Mouse (Mus musculus) lung, adult 18-20 months (tissue): ENCODE data around the gene Megf11.

Experiments
- DNase-seq, 2 experiments: peaks; one replicate each; pipeline ENCODE4 v3.0.0; 2022; ENCODE audit warnings: mixed read lengths in 2 of 2

Megf11 gene

GRCm38 (mm10) chr9:64528061-64528460 is 142.6 kb downstream of the Megf11 start:
- DNase-seq: no peak

GRCm38 (mm10) chr9:64528595-64528994 is 143.2 kb downstream of the Megf11 start:
- DNase-seq: no peak

GRCm38 (mm10) chr9:64531935-64532334 is 146.5 kb downstream of the Megf11 start:
- DNase-seq: no peak

DNA sequence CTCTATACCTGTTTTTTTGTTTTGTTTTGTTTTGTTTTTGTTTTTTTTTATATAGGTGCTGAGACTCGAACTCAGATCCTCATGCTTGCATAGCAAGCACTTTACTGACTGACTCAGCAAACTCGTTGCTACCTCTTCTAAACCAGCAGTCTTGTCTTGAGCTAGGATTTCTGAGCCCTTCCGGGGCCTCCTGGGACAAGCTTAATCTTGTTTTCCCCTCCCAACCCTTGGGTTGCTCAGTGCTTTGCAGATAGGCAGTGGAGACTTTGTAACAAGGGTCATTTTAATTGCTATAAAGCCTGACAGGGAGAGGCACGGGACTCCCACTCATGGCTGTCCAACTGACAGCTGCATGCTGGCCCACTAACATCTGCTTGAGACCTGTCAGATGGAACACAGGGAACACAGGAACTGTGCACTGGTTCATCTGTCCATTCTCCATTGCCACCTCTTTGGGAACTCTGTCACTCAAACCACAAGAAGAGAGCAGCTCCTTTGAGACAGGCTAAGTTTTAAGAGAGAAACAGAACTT is 147.4 kb downstream of the Megf11 start:
- no peak for DNase-seq

DNA sequence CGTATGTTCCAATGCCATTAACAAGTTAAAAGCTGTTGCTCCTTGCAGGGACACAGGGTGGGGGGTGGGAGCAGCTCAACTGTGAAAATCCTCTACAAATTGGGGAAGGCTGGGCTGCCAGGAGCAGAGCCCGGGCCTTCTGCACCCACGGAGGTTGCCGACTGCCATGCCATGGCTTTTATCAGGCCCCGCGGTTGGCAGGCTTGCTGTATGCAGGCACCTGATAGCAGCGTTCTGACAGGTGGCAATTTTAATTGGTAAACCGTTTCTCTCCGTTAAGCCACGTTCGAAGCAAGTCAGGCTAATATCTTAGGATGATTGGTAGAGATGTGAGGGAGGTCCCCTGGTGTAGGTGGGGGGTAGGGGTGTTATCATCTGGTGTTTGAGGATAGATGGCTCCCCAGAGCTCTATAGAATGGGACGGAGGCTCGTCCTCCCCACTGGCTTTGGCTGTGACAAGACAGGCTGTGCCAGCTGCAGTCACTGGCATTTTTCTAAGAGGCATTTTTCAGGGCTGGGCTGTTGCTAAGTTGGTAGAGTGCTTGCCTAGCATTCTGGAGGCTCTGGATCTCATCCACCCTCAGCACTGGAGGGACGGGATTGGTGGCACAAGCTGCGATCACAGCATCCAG is 148.2 kb downstream of the Megf11 start:
- DNase-seq: no peak

GRCm38 (mm10) chr9:64534313-64534712 is 148.9 kb downstream of the Megf11 start:
- DNase-seq: no peak

- DNase-seq: no peak
Observed at GRCm38 (mm10) chr9:64534856-64535539, 149.6 kb downstream of the Megf11 start.

DNA sequence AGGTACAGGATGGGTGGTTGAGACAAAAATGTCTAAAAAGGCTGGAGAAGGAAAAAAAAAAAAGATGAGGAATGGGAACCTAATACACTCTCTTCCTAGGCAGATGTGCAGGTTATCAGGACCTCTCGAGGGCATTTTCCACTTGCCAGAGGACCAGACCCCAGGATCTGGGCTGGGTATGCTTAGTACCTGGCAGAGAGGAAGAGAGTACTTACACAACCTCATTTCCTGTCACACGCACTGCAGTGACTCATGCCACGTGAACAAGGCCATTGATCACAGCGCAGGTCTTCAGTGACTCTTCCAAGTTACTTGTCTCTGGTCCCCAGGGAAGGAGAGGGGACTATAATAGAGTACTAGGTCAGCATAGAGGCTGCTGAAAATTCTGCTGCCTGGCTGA is 152.4 kb downstream of the Megf11 start:
- no peak for DNase-seq

DNA sequence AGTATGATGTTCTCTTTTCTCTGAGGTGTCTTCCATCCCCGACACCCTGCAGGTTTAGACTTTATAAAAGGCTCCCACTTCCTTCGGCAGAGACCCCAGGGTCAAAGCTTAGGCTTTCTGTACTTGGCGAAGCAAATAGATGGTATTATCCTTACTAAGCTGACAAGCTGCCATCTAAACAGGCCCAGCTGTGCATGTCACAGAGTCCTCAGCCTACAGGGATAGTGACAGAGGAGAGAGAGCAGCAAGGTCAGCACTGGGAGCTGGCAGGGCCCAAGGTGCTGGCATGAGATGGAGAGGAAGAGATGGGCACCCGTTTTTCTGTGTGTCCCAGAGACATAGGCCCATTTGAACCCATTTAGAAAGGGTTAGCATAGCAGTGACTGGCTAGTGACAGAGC is 156.8 kb downstream of the Megf11 start:
- no peak for DNase-seq

- DNase-seq: no peak
Observed at GRCm38 (mm10) chr9:64543125-64543524, 157.7 kb downstream of the Megf11 start.

- DNase-seq: no peak
Observed at GRCm38 (mm10) chr9:64546344-64546991, 161.0 kb downstream of the Megf11 start.

DNA sequence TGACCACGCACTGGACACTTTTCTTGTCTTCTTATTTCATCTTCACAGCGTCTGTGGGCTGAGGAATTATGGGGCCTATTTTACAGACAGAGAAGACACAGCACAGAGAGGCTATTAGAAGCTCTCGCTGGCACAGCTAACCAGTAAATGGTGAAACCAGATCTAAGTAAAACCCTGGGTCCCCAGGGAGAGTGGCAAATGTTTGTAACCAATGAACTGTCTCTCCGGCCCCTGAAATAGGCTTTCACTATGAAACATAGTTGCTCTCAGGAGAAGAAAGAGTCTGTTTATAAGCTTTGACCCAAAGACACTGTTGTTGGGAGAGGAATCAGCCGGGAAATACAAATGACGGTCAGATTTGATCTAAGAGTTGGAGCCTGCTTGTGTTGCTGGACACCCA is 162.9 kb downstream of the Megf11 start:
- DNase-seq: no peak

DNA sequence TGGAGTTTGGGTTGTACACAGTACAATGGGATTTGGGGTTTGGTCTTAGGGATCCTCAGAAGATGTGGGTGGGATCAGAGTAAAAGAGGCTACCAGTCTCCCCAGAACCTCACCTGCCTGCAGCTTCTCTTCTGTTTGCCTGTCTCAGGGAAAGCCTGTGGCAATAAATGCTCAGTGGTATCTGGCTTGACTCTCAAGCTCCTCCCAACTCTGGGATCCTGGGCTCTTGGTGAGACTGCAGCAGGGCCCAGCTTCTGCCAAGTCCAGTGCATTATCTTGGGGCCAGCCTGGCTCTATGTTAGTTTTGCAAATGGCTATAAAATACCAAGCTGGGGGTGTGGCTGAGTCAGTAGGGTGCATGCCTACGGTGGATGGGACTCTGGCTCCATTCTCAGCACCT is 165.9 kb downstream of the Megf11 start:
- DNase-seq: no peak

DNA sequence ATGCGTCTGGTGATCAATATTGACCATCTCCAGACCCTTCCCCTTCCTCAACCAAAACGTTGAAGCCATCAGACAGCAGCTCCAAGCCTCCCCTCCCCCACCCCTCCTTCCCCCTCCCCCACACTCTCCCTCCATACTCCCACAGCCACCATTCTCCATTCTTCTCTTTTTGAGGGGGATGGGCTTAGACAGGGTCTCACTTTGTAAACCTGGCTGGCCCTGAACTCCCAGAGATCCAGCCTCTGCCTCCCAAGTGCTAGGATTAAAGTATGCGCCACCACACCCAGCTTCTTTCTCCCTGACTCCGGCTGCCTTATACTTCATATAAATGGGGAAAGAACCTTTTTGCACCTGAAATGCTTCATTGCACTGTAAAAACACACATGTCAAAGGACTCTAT is 166.6 kb downstream of the Megf11 start:
- no peak for DNase-seq

GRCm38 (mm10) chr9:64553441-64553840 is 168.0 kb downstream of the Megf11 start:
- no peak for DNase-seq

DNA sequence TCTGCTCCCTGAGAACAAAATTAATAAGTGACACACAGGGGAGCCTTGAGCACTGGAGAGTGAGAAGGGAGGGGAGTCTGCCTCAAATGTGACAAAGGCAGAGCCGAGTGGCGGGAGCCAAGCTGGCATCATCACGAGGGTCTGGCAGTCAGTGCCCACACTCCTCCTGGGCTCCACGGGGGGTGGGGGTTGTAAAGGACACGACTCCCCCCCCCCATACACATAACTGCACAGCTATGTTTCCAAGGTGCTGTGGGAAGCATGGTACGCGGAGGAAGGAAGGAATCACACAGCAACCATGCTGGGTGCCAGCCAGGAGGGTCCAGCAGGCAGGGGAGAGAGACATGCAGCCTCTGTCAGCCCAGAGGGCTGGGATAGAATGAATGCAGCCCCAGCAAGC is 170.2 kb downstream of the Megf11 start:
- DNase-seq: no peak

DNA sequence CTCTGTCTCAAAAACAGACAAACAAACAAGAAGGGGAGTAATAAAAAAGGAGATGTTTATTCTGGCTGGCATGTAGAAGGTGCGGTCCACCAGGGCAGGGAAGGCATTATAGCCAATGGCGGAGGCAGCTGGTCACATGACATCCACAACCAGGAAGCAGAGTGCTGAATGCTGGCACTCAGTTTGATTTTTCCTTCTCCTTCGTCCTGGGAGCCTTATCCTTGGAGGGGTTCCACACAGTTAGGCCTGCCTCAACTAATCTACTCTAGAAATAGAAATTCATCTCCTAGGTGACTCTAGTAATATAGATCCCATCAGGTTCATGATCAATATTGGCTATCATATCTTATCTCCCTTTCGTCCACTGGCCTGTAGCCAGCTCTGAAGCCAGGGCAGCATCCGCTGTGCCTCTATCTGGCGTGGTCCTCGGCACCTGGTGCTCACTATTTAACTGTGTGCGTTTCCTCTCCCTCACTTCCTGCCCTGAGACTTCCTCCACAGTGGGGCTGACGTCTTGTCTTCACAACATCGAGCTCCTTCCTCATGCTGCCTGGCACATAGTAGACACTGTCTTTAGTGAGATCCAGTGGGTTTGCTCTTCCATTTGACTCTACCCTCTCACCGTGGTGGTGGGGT is 171.8 kb downstream of the Megf11 start:
- DNase-seq: no peak

- no peak for DNase-seq
Observed at GRCm38 (mm10) chr9:64557846-64558530, 172.6 kb downstream of the Megf11 start.

DNA sequence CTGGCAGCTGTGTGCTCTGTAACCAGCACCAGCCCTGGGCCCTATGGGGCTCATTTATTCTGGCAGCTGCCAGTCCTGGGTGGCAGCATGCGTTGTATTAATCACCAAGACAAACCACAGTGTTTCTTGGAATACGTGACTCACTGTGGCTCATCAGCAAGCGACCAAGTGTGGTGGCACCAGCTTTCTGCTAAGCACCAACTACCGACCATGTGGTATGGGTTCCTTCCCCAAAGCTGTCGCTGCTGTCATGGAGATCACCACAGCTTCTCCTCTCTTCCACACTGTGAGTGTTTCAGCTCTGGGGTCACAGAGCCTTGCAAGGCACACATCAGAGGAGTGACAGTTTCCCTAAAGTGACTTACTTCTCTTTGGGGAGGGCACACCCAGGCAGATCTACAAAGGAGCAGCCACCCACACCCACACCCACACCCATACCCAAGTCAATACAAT is 178.9 kb downstream of the Megf11 start:
- DNase-seq: peak; percentile 12 to 21

- no peak for DNase-seq
Observed at GRCm38 (mm10) chr9:64565915-64566314, 180.5 kb downstream of the Megf11 start.

GRCm38 (mm10) chr9:64566376-64566775 is 180.9 kb downstream of the Megf11 start:
- no peak for DNase-seq

GRCm38 (mm10) chr9:64567482-64567881 is 182.1 kb downstream of the Megf11 start:
- DNase-seq: no peak
